Mouse (Mus musculus) bone marrow macrophage, adult 2 months (primary cell): ENCODE results near the gene Eif2b5.
"Not testable (repeated sequence)": the region's sequence is repeated elsewhere in the genome, so short reads cannot be mapped to it uniquely, and the experiment has no call there.

Experiments used
- CTCF ChIP-seq: IDR thresholded peaks from 2 replicates; pipeline ENCODE4 v1.5.1; 2012; ENCODE audit warnings: low read depth, mild to moderate bottlenecking, low read length, moderate library complexity
- POLR2A ChIP-seq: IDR thresholded peaks from 2 replicates; pipeline ENCODE4 v1.6.1; 2012; ENCODE audit warnings: mild to moderate bottlenecking, low read depth, low read length, borderline replicate concordance

GRCm38 (mm10) chr16:20479026-20479760 lies 19.4 kb upstream of the Eif2b5 start:
- TF ChIP-seq CTCF, POLR2A: not testable (repeated sequence)
